Mouse (Mus musculus): Measurements from ENCODE around the gene Fam76b. TPM values are rescaled to one million over a fixed set of nuclear protein-coding genes. Genes with fewer than 3 reads are reported as not detected.
"Not testable (repeated sequence)": the region's sequence is repeated elsewhere in the genome, so short reads cannot be mapped to it uniquely, and the experiment has no call there.

The Fam76b gene
- total RNA-seq (2015; ENCODE audit: low replicate concordance) = 37.3 and 38.9 TPM in 2 replicates
- 40.7 and 50.6 TPM in 2 replicates for total RNA-seq (2017; ENCODE audit: low replicate concordance)

GRCm38 (mm10) chr9:13827406-13828086 is at the start of gene Fam76b:
Fam76b (plus strand) TSS chr9:13827716.
- ATAC-seq (replicated peaks; ENCODE audit: low FRiP score, poor library complexity, severe bottlenecking) = peak; percentile 84

- ATAC-seq (replicated peaks; ENCODE audit: low FRiP score, poor library complexity, severe bottlenecking) = no peak
Measured at GRCm38 (mm10) chr9:13781985-13782384, 45.5 kb upstream of the Fam76b start.

GRCm38 (mm10) chr9:13790864-13791263 is 36.7 kb upstream of the Fam76b start:
- not testable (repeated sequence) for ATAC-seq (replicated peaks; ENCODE audit: low FRiP score, poor library complexity, severe bottlenecking)

- ATAC-seq (replicated peaks; ENCODE audit: low FRiP score, poor library complexity, severe bottlenecking) = no peak
Measured at GRCm38 (mm10) chr9:13794302-13794701, 33.2 kb upstream of the Fam76b start.

GRCm38 (mm10) chr9:13794756-13795155 is 32.8 kb upstream of the Fam76b start:
- no peak for ATAC-seq (replicated peaks; ENCODE audit: low FRiP score, poor library complexity, severe bottlenecking)

- ATAC-seq (replicated peaks; ENCODE audit: low FRiP score, poor library complexity, severe bottlenecking) = no peak
Measured at GRCm38 (mm10) chr9:13804480-13804879, 23.0 kb upstream of the Fam76b start.

- no peak for ATAC-seq (replicated peaks; ENCODE audit: low FRiP score, poor library complexity, severe bottlenecking)
Measured at GRCm38 (mm10) chr9:13806854-13807253, 20.7 kb upstream of the Fam76b start.

GRCm38 (mm10) chr9:13807657-13808056 is 19.9 kb upstream of the Fam76b start:
- ATAC-seq (replicated peaks; ENCODE audit: low FRiP score, poor library complexity, severe bottlenecking) = no peak

- ATAC-seq (replicated peaks; ENCODE audit: low FRiP score, poor library complexity, severe bottlenecking) = no peak
Measured at GRCm38 (mm10) chr9:13809937-13810336, 17.6 kb upstream of the Fam76b start.

GRCm38 (mm10) chr9:13818369-13818768 is 9.1 kb upstream of the Fam76b start:
- no peak for ATAC-seq (replicated peaks; ENCODE audit: low FRiP score, poor library complexity, severe bottlenecking)

- no peak for ATAC-seq (replicated peaks; ENCODE audit: low FRiP score, poor library complexity, severe bottlenecking)
Measured at GRCm38 (mm10) chr9:13820774-13821173, 6.7 kb upstream of the Fam76b start.

GRCm38 (mm10) chr9:13825896-13826295 is 1.6 kb upstream of the Fam76b start:
- no peak for ATAC-seq (replicated peaks; ENCODE audit: low FRiP score, poor library complexity, severe bottlenecking)

- ATAC-seq (replicated peaks; ENCODE audit: low FRiP score, poor library complexity, severe bottlenecking) = peak; percentile 31
Measured at GRCm38 (mm10) chr9:13826391-13826805, 1.1 kb upstream of the Fam76b start.

- peak; percentile 86 for ATAC-seq (replicated peaks; ENCODE audit: low FRiP score, poor library complexity, severe bottlenecking)
Measured at GRCm38 (mm10) chr9:13826832-13827405, 597 bp upstream of the Fam76b start, which contains the start of gene Cep57. Cep57 (minus strand) TSS chr9:13827107.

- peak; percentile 38 for ATAC-seq (replicated peaks; ENCODE audit: low FRiP score, poor library complexity, severe bottlenecking)
Measured at GRCm38 (mm10) chr9:13828087-13828441, 548 bp downstream of the Fam76b start.

GRCm38 (mm10) chr9:13835256-13835655 is 7.7 kb downstream of the Fam76b start:
- ATAC-seq (replicated peaks; ENCODE audit: low FRiP score, poor library complexity, severe bottlenecking) = no peak

GRCm38 (mm10) chr9:13836726-13837125 is 9.2 kb downstream of the Fam76b start:
- ATAC-seq (replicated peaks; ENCODE audit: low FRiP score, poor library complexity, severe bottlenecking) = no peak

GRCm38 (mm10) chr9:13847591-13847990 is 20.1 kb downstream of the Fam76b start:
- no peak for ATAC-seq (replicated peaks; ENCODE audit: low FRiP score, poor library complexity, severe bottlenecking)

GRCm38 (mm10) chr9:13848481-13849480 is 21.3 kb downstream of the Fam76b start:
- 0 out of 2 replicates have a peak, but pooled peaks have one; percentile 60 for ATAC-seq (replicated peaks; ENCODE audit: low FRiP score, poor library complexity, severe bottlenecking)

- ATAC-seq (replicated peaks; ENCODE audit: low FRiP score, poor library complexity, severe bottlenecking) = no peak
Measured at GRCm38 (mm10) chr9:13853876-13854275, 26.4 kb downstream of the Fam76b start.
